ENCODE assay signal across 13 mouse cellular contexts in the genomic region with DNA sequence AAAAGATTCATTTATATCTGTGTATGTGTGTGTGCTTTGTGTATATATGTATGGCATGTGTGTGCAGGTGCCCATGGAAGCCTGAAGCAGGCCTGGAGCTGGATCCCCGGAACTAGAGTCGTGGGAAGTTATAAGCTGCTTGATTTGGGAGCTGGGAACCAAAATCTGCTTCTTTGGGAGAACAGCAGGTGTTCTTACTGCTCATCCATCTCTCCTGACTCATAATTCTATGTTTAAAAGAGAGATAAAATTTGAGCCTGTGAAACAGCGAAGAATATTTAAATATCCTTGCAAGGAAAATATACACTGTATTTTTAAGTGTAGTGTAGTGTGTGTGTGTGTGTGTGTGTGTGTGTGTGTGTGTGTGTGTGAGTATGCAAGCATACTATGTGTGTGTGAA.
"Had no signal": no experiment of that assay in that cellular context is flagged by ENCODE, and none has a peak within 500 bp of the region (broad histone marks: within the 10 kb centered on the region; RNA-seq: fewer than 3 reads in every experiment).

No protein-coding gene starts in this region.

- ATAC-seq: midbrain, embryonic 16.5 days had no signal

- DNase-seq: lung, adult 18-20 months; lung, embryonic 14.5 days; lung, postnatal 10 days; lung, postnatal 4 days; midbrain, embryonic 14.5 days; retina, postnatal 1 day; right cerebral cortex, adult 18-20 months; right cerebral cortex, postnatal 14 days; spleen, adult 18-20 months; thymus, adult 18-20 months; thymus, postnatal 14 days; thymus, postnatal 36 days had no signal
